ENCODE assay signal across 32 mouse cellular contexts in genomic region chr3:107600127-107600526, GRCm38 (mm10). TPM values are rescaled to one million over a fixed set of nuclear protein-coding genes. Genes with fewer than 3 reads are reported as not detected.
DNase-seq lines count a peak whose midpoint lies in the region; ATAC-seq and TF ChIP-seq lines count a peak whose summit lies in the region.
"Had no signal": no experiment of that assay in that cellular context is flagged by ENCODE, and none has a peak within 500 bp of the region (broad histone marks: within the 10 kb centered on the region; RNA-seq: fewer than 3 reads in every experiment).

No protein-coding gene starts in this region.

- DNase-seq in forebrain, postnatal 0 days, result no peak
- no peak for DNase-seq in embryonic facial prominence, embryonic 11.5 days (ENCODE audit: low spot score)
- DNase-seq in embryonic facial prominence, embryonic 14.5 days (ENCODE audit: low spot score), result peak; percentile 75
- no peak for DNase-seq in cerebellum, postnatal 14 days
- DNase-seq in spleen, adult 12 weeks (ENCODE audit: low spot score), result no peak
- no peak for DNase-seq in lung, postnatal 36 days
- DNase-seq: adrenal gland, postnatal 25 days; B cell, adult 2 months; cerebellum, adult 11-12 months; cerebellum, adult 8-10 months; cerebellum, postnatal 10 days; gastrocnemius, postnatal 25 days; heart, adult 18-20 months; heart, postnatal 10 days; heart, postnatal 36 days; kidney, adult 2 months had no signal

- no peak for TF ChIP-seq CTCF in forebrain, postnatal 0 days (IDR thresholded peaks at IDR 0.05; ENCODE audit: low read depth)

- 39% methylated on average over 6 of the region's 6 CpGs for WGBS in forebrain, embryonic 15.5 days
- 39% methylated on average over 6 of the region's 6 CpGs for WGBS in forebrain, postnatal 0 days
- 54% methylated on average over 6 of the region's 6 CpGs for WGBS in embryonic facial prominence, embryonic 11.5 days
- WGBS in embryonic facial prominence, embryonic 14.5 days, result 29% methylated on average over 5 of the region's 6 CpGs

- H3K4me1 ChIP-seq in forebrain, embryonic 15.5 days, result peaks cover 17% of the 10 kb centered on the region
- H3K4me1 ChIP-seq in forebrain, postnatal 0 days (ENCODE audit: insufficient read depth), result peaks cover 5% of the 10 kb centered on the region; the same call in 1 of the 2 replicates
- H3K4me1 ChIP-seq in embryonic facial prominence, embryonic 11.5 days (ENCODE audit: control insufficient read depth, insufficient read depth, low read length), result no peaks in the 10 kb centered on the region; the same call in 1 of the 2 replicates
- H3K4me1 ChIP-seq in embryonic facial prominence, embryonic 14.5 days (ENCODE audit: control insufficient read depth, insufficient read depth, low read length), result peaks cover 12% of the 10 kb centered on the region

- no peak overlapping the region for H3K4me3 ChIP-seq in forebrain, embryonic 15.5 days
- no peak overlapping the region for H3K4me3 ChIP-seq in forebrain, postnatal 0 days (ENCODE audit: low read depth, low read length)
- no peak overlapping the region for H3K4me3 ChIP-seq in embryonic facial prominence, embryonic 11.5 days (ENCODE audit: low read depth, low read length)
- peak overlapping the region; percentile 14; the same call in 1 of the 2 replicates for H3K4me3 ChIP-seq in embryonic facial prominence, embryonic 14.5 days (ENCODE audit: low read depth, low read length)
- H3K4me3 ChIP-seq: heart, embryonic 12.5 days; heart, embryonic 15.5 days; hindbrain, embryonic 10.5 days; hindbrain, embryonic 13.5 days had no signal

- H3K9ac ChIP-seq in forebrain, embryonic 15.5 days (replicated peaks), result no peak overlapping the region
- H3K9ac ChIP-seq in forebrain, postnatal 0 days, result no peak overlapping the region
- no peak overlapping the region for H3K9ac ChIP-seq in embryonic facial prominence, embryonic 11.5 days (replicated peaks; ENCODE audit: low read length)
- H3K9ac ChIP-seq in embryonic facial prominence, embryonic 14.5 days (ENCODE audit: low read depth, low read length), result 0 out of 2 replicates have a peak overlapping the region, but pooled peaks have one; percentile 20
- H3K9ac ChIP-seq: heart, embryonic 12.5 days; heart, embryonic 15.5 days; hindbrain, embryonic 13.5 days had no signal

- no peaks in the 10 kb centered on the region for H3K36me3 ChIP-seq in forebrain, embryonic 15.5 days
- no peaks in the 10 kb centered on the region for H3K36me3 ChIP-seq in forebrain, postnatal 0 days (ENCODE audit: insufficient read depth)
- H3K36me3 ChIP-seq in embryonic facial prominence, embryonic 11.5 days (replicated peaks; ENCODE audit: control insufficient read depth, insufficient read depth, low read depth, low read length), result no peaks in the 10 kb centered on the region
- H3K36me3 ChIP-seq in embryonic facial prominence, embryonic 14.5 days (ENCODE audit: control insufficient read depth, insufficient read depth, low read length), result no peaks in the 10 kb centered on the region
- H3K36me3 ChIP-seq: G1E; heart, embryonic 12.5 days; heart, embryonic 15.5 days; hindbrain, embryonic 10.5 days; hindbrain, embryonic 13.5 days had no signal

- no peaks in the 10 kb centered on the region for H3K9me3 ChIP-seq in forebrain, embryonic 15.5 days
- no peaks in the 10 kb centered on the region for H3K9me3 ChIP-seq in forebrain, postnatal 0 days (ENCODE audit: low read length)
- H3K9me3 ChIP-seq in embryonic facial prominence, embryonic 11.5 days (replicated peaks; ENCODE audit: control insufficient read depth, low read length), result no peaks in the 10 kb centered on the region
- H3K9me3 ChIP-seq in embryonic facial prominence, embryonic 14.5 days (ENCODE audit: control insufficient read depth, low read length), result no peaks in the 10 kb centered on the region
- H3K9me3 ChIP-seq: heart, embryonic 12.5 days; heart, embryonic 15.5 days; hindbrain, embryonic 10.5 days; hindbrain, embryonic 13.5 days had no signal

- H3K27ac ChIP-seq in forebrain, embryonic 15.5 days (replicated peaks), result no peak overlapping the region
- H3K27ac ChIP-seq in forebrain, postnatal 0 days (ENCODE audit: low read depth, low read length), result no peak overlapping the region
- H3K27ac ChIP-seq in embryonic facial prominence, embryonic 11.5 days (replicated peaks; ENCODE audit: low read depth, low read length), result no peak overlapping the region
- peak overlapping the region; percentile 39; the same call in 1 of the 2 replicates for H3K27ac ChIP-seq in embryonic facial prominence, embryonic 14.5 days (replicated peaks; ENCODE audit: low read depth, low read length)
- H3K27ac ChIP-seq: heart, embryonic 15.5 days; hindbrain, embryonic 10.5 days; hindbrain, embryonic 13.5 days had no signal

- ATAC-seq in forebrain, embryonic 15.5 days (replicated peaks), result 0 out of 2 replicates have a peak, but pooled peaks have one; percentile 18
- no peak for ATAC-seq in forebrain, postnatal 0 days
- ATAC-seq in common myeloid progenitor, adult 5-6 weeks (replicated peaks; ENCODE audit: low read depth, poor library complexity, severe bottlenecking), result 0 out of 2 replicates have a peak, but pooled peaks have one; percentile 14
- peak; percentile 25; the same call in 1 of the 2 replicates for ATAC-seq in embryonic facial prominence, embryonic 11.5 days (replicated peaks; ENCODE audit: insufficient number of reproducible peaks, low FRiP score, low TSS enrichment, low read depth)
- ATAC-seq in embryonic facial prominence, embryonic 14.5 days (ENCODE audit: low read depth), result peak; percentile 41; the same call in 1 of the 2 replicates
- ATAC-seq: intestine, postnatal 0 days had no signal

- no peak overlapping the region for H3K4me2 ChIP-seq in forebrain, embryonic 15.5 days (replicated peaks)
- H3K4me2 ChIP-seq in forebrain, postnatal 0 days (ENCODE audit: low read depth), result no peak overlapping the region
- no peak overlapping the region for H3K4me2 ChIP-seq in embryonic facial prominence, embryonic 11.5 days (ENCODE audit: low read depth, low read length)
- H3K4me2 ChIP-seq in embryonic facial prominence, embryonic 14.5 days (ENCODE audit: low read depth, low read length), result peak overlapping the region; percentile 34
- H3K4me2 ChIP-seq: heart, embryonic 12.5 days; heart, embryonic 15.5 days; hindbrain, embryonic 13.5 days had no signal

- H3K27me3 ChIP-seq in forebrain, embryonic 15.5 days, result peaks cover 42% of the 10 kb centered on the region
- H3K27me3 ChIP-seq in forebrain, postnatal 0 days (ENCODE audit: insufficient read depth, low read length), result peaks cover 42% of the 10 kb centered on the region
- H3K27me3 ChIP-seq in embryonic facial prominence, embryonic 11.5 days (ENCODE audit: control insufficient read depth, insufficient read depth, low read length), result peaks cover 22% of the 10 kb centered on the region
- H3K27me3 ChIP-seq in embryonic facial prominence, embryonic 14.5 days (replicated peaks; ENCODE audit: control insufficient read depth, insufficient read depth, low read length), result peaks cover 50% of the 10 kb centered on the region
- H3K27me3 ChIP-seq: Patski had no signal

RNA-seq across cellular contexts. Expression of gene Alx3, which starts 5.3 kb away (rescaled TPM):
- polyA plus RNA-seq in forebrain, embryonic 15.5 days (2015; fragmentation: Nextera tagmentation; extraction: Ambion mirVana), result 2.5 and 3.1 TPM in 2 replicates
- total RNA-seq in forebrain, postnatal 0 days (2014; rRNA removed), result 2.2 and 3.3 TPM in 2 replicates
- 3.7 and 5.2 TPM in 2 replicates for polyA plus RNA-seq in forebrain, postnatal 0 days (2015; fragmentation: Nextera tagmentation; extraction: Ambion mirVana)
- total RNA-seq in common myeloid progenitor, adult 5-6 weeks (2017), result not detected in 2 replicates
- polyA plus RNA-seq in embryonic facial prominence, embryonic 11.5 days (2014; fragmentation: Nextera tagmentation; extraction: Ambion mirVana), result 34.3 and 39.6 TPM in 2 replicates
- 9.2 and 13.5 TPM in 2 replicates for polyA plus RNA-seq in embryonic facial prominence, embryonic 14.5 days (2014; fragmentation: Nextera tagmentation; extraction: Ambion mirVana)
- total RNA-seq: adrenal gland, adult 18-20 months; adrenal gland, postnatal 25 days; CH12.LX; gastrocnemius, adult 8-10 months; gastrocnemius, postnatal 25 days; heart, adult 18-20 months; heart, postnatal 36 days had no signal
- polyA plus RNA-seq: G1E; gonadal fat pad, adult 2 months; intestine, embryonic 14.5 days; intestine, postnatal 0 days; kidney, adult 2 months had no signal

RNA-seq across cellular contexts. Expression of gene Gm10961, which starts 31.0 kb away (rescaled TPM):
- not detected in 2 replicates for polyA plus RNA-seq in forebrain, embryonic 15.5 days (2015; fragmentation: Nextera tagmentation; extraction: Ambion mirVana)
- not detected in 2 replicates for total RNA-seq in forebrain, postnatal 0 days (2014; rRNA removed)
- polyA plus RNA-seq in forebrain, postnatal 0 days (2015; fragmentation: Nextera tagmentation; extraction: Ambion mirVana), result not detected in 2 replicates
- not detected in 2 replicates for total RNA-seq in common myeloid progenitor, adult 5-6 weeks (2017)
- not detected in 2 replicates for polyA plus RNA-seq in embryonic facial prominence, embryonic 11.5 days (2014; fragmentation: Nextera tagmentation; extraction: Ambion mirVana)
- not detected in 2 replicates for polyA plus RNA-seq in embryonic facial prominence, embryonic 14.5 days (2014; fragmentation: Nextera tagmentation; extraction: Ambion mirVana)
- total RNA-seq: adrenal gland, adult 18-20 months; adrenal gland, postnatal 25 days; CH12.LX; G1E; gastrocnemius, adult 8-10 months; gastrocnemius, postnatal 25 days; heart, adult 18-20 months; heart, postnatal 10 days; heart, postnatal 36 days had no signal
- polyA plus RNA-seq: brain, embryonic 14.5 days; forebrain, embryonic 11.5 days; G1E; gonadal fat pad, adult 2 months; heart, embryonic 12.5 days; heart, embryonic 15.5 days; hindbrain, embryonic 10.5 days; hindbrain, embryonic 13.5 days; intestine, embryonic 14.5 days; intestine, postnatal 0 days; kidney, adult 2 months; Patski had no signal

RNA-seq across cellular contexts. Expression of gene Strip1, which starts 31.4 kb away (rescaled TPM):
- 148 and 149 TPM in 2 replicates for polyA plus RNA-seq in forebrain, embryonic 15.5 days (2015; fragmentation: Nextera tagmentation; extraction: Ambion mirVana)
- total RNA-seq in forebrain, postnatal 0 days (2014; rRNA removed), result 115 and 135 TPM in 2 replicates
- polyA plus RNA-seq in forebrain, postnatal 0 days (2015; fragmentation: Nextera tagmentation; extraction: Ambion mirVana), result 92.6 and 108 TPM in 2 replicates
- 17.2 and 21.6 TPM in 2 replicates for total RNA-seq in common myeloid progenitor, adult 5-6 weeks (2017)
- 75.0 and 80.1 TPM in 2 replicates for polyA plus RNA-seq in embryonic facial prominence, embryonic 11.5 days (2014; fragmentation: Nextera tagmentation; extraction: Ambion mirVana)
- 53.7 and 59.7 TPM in 2 replicates for polyA plus RNA-seq in embryonic facial prominence, embryonic 14.5 days (2014; fragmentation: Nextera tagmentation; extraction: Ambion mirVana)

RNA-seq across cellular contexts. Expression of gene Ubl4b, which starts 45.3 kb away (rescaled TPM):
- 0.13 TPM in 1 of 2 replicates, not detected in the other for polyA plus RNA-seq in forebrain, embryonic 15.5 days (2015; fragmentation: Nextera tagmentation; extraction: Ambion mirVana)
- total RNA-seq in forebrain, postnatal 0 days (2014; rRNA removed), result 0.23 TPM in 1 of 2 replicates, not detected in the other
- not detected in 2 replicates for polyA plus RNA-seq in forebrain, postnatal 0 days (2015; fragmentation: Nextera tagmentation; extraction: Ambion mirVana)
- total RNA-seq in common myeloid progenitor, adult 5-6 weeks (2017), result not detected in 2 replicates
- polyA plus RNA-seq in embryonic facial prominence, embryonic 11.5 days (2014; fragmentation: Nextera tagmentation; extraction: Ambion mirVana), result 0.15 and 0.79 TPM in 2 replicates
- not detected in 2 replicates for polyA plus RNA-seq in embryonic facial prominence, embryonic 14.5 days (2014; fragmentation: Nextera tagmentation; extraction: Ambion mirVana)
- total RNA-seq: adrenal gland, adult 18-20 months; adrenal gland, postnatal 25 days; CH12.LX; gastrocnemius, adult 8-10 months; gastrocnemius, postnatal 25 days; heart, adult 18-20 months; heart, postnatal 10 days; heart, postnatal 36 days had no signal
- polyA plus RNA-seq: brain, embryonic 14.5 days; forebrain, embryonic 11.5 days; G1E; heart, embryonic 12.5 days; heart, embryonic 15.5 days; hindbrain, embryonic 10.5 days; hindbrain, embryonic 13.5 days; intestine, embryonic 14.5 days; intestine, postnatal 0 days; Patski had no signal
